Mouse (Mus musculus): ENCODE measurements around the gene Ms4a10.

- TF ChIP-seq MXI1 (IDR thresholded peaks at IDR 0.05; ENCODE audit: low read depth, low read length) (no peak), POLR2A (IDR thresholded peaks at IDR 0.05; ENCODE audit: control insufficient read depth in 1 of 2, insufficient read depth in 1 of 2, low read depth in 1 of 2, low read length in 2 of 2, poor library complexity in 1 of 2) (no peak), USF2 (IDR thresholded peaks at IDR 0.05; ENCODE audit: borderline replicate concordance in 1 of 2, insufficient read depth in 1 of 2, low read depth in 1 of 2, low read length in 2 of 2) (no peak), HCFC1 (IDR thresholded peaks at IDR 0.05; ENCODE audit: low read depth, low read length) (no peak), CTCF (IDR thresholded peaks at IDR 0.05 in 2 of 3, conservative IDR thresholded peaks at IDR 0.05 in 1 of 3; ENCODE audit: control insufficient read depth in 1 of 3, insufficient read depth in 1 of 3, low read depth in 2 of 3, low read length in 3 of 3, poor library complexity in 1 of 3, severe bottlenecking in 1 of 3) (no peak), BHLHE40 (IDR thresholded peaks at IDR 0.05; ENCODE audit: borderline replicate concordance, low read depth, low read length) (no peak), TBP (IDR thresholded peaks at IDR 0.05; ENCODE audit: low read depth, low read length) (no peak), NRF1 (IDR thresholded peaks at IDR 0.05; ENCODE audit: insufficient read depth, low read depth, low read length, poor library complexity, severe bottlenecking) (no peak), POLR2AphosphoS2 (IDR thresholded peaks at IDR 0.05; ENCODE audit: low read length) (no peak), NELFE (IDR thresholded peaks at IDR 0.05; ENCODE audit: low read depth, low read length) (no peak), E2F4 (IDR thresholded peaks at IDR 0.05; ENCODE audit: borderline replicate concordance, low read depth, low read length) (no peak), MYC (IDR thresholded peaks at IDR 0.05; ENCODE audit: low read depth, low read length) (no peak), USF1 (IDR thresholded peaks at IDR 0.05; ENCODE audit: low read depth, low read length) (no peak), EP300 (IDR thresholded peaks at IDR 0.05; ENCODE audit: low read depth in 1 of 2, low read length in 2 of 2) (no peak)
These were observed 59.6 kb downstream of the Ms4a10 start for GRCm38 (mm10) chr19:10914870-10915269.
